Mouse (Mus musculus): ENCODE measurements around the gene Pbxip1.

The Pbxip1 gene

GRCm38 (mm10) chr3:89432606-89433005 is 3.9 kb upstream of the Pbxip1 start:
- no peak for DNase-seq (ENCODE audit: low read depth, low spot score)

DNA sequence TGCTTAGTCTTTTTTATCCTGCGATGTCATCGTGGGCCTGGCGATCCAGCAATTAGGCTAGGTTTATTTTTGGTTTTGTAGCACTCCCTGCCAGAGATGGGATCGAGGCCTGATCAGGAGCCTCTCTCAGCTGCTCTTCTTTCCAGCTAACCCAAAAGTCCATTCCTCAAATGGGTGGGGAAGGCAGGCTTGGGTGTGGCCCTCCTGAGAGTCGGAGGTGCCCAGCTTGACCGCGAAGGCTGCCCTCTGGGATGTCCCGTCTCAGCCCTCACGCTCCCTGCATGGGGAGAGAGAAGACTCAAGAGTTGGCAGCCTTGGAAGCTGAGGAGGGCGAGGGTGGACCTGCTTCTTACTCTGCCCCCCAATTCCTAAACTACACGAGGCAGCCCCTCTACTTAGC is 2.0 kb upstream of the Pbxip1 start:
- no peak for DNase-seq (ENCODE audit: low read depth, low spot score)

DNA sequence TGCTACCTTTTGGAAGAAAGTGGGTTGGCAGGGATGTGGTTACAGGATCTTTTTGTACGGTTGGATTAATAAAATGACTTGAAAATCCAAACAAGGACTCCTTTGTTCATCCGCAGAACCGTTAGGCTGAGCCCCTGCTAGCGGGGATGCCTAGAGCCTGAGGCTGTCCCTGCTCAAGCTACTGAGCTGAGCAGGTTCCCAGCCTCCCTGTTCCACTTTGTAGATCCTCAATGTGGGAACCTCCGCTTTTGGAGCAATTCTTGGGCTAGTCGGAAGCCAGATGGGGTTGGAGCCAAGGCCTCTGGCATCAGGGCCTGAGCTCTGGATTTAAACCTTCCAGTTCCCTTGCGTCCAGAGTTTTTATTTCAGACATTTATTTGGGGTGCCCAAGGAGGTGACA is 1.5 kb upstream of the Pbxip1 start:
- DNase-seq (ENCODE audit: low read depth, low spot score) = no peak

- DNase-seq (ENCODE audit: low read depth, low spot score) = no peak
Observed at GRCm38 (mm10) chr3:89437269-89437668, 763 bp downstream of the Pbxip1 start.

GRCm38 (mm10) chr3:89440691-89441090 is 4.2 kb downstream of the Pbxip1 start:
- DNase-seq (ENCODE audit: low read depth, low spot score) = no peak

DNA sequence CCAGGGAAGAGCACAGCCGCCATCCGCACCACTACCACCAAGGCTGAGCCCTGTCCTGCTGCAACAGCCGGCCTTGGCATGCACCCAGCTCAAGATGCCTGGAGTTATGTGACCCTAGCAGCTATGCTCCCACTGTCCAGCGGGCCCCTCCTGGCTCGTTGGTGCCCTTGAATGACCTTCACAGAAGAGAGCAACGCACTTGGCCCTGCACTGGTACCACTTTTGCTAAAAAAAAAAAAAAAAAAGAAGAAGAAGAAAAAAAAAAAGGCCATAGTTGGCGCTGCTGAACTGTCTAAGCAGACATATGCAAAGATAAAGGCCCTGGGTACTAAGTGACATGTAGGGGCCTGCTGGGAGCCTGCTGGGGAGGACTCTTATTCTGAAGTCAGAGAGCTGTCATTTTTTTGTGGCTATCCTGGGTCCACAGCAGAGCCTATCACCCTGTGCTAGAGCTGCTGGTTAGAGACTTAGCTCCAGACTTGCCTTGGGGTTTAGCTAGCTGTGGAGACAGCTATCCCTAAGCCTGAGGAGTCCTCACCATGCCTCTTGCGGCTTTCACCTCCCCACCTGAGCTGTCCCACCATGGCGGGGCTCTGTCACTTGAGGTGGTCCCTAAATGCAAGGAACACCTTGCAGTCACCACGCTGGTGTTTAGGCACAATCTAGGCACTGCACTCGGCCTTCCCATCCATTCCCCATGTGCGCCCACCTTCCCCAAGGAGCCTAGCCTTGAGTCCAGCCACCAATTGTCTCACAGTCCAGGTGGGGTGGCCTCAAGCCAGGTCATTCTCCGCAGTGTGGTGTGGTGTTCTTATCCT is 12.4 kb downstream of the Pbxip1 start:
- DNase-seq (ENCODE audit: low read depth, low spot score) = no peak

- no peak for DNase-seq (ENCODE audit: low read depth, low spot score)
Observed at GRCm38 (mm10) chr3:89449541-89449940, 13.0 kb downstream of the Pbxip1 start.

DNA sequence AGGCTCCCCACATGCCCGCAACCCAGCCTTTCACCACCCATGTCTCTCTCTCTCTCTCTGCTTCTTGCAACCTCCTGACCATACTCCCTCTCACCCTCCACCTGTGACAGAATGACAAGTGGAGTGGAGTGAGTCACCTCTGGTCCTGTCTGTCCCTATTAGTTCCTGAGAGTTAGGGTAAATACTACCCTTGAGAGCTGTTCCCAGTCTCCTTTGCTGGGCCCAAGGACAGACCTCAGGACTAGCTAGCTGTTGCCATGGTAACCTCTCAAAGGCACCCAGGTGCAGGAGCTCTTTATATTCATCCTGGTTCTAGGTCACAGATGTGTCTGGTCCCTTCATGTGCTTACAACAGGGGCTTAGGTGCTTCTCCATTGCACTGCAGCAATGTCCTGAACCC is 15.4 kb downstream of the Pbxip1 start:
- no peak for DNase-seq (ENCODE audit: low read depth, low spot score)

- no peak for DNase-seq (ENCODE audit: low read depth, low spot score)
Observed at GRCm38 (mm10) chr3:89454401-89455177, 18.1 kb downstream of the Pbxip1 start, which contains the start of gene Pmvk. Gene Pmvk (plus strand): TSS chr3:89454541.

GRCm38 (mm10) chr3:89455786-89456285 is 19.3 kb downstream of the Pbxip1 start:
- no peak for DNase-seq (ENCODE audit: low read depth, low spot score)

GRCm38 (mm10) chr3:89456726-89457665 is 20.5 kb downstream of the Pbxip1 start:
- DNase-seq (ENCODE audit: low read depth, low spot score) = no peak

DNA sequence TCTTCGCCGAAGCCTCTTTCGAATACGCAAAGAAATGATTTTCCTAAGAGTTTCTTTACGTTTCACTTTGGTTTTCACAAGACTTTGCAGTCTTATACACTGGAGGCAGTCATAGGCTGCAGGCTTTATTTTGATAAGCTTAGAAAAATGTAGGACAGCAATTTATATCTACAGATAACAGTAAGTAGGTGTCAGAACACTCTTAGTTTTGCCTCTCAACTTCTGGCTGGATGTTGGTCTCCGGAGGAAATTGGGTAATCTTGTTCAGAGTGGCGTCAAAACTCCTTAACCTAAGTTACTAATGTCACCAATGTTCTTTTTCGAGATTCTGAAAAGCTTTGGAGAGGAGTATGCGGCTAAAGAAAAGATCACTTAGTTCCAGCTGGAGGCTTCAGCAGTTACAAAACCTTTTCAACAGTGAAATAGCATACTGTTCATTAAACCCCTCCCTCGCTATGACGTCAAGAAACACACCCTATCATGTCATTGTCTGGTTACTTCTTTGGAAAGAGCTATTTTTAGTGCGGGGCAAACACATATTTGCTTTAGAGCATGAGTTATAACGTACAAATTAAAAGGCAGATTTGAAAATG is 22.0 kb downstream of the Pbxip1 start:
- no peak for DNase-seq (ENCODE audit: low read depth, low spot score)

DNA sequence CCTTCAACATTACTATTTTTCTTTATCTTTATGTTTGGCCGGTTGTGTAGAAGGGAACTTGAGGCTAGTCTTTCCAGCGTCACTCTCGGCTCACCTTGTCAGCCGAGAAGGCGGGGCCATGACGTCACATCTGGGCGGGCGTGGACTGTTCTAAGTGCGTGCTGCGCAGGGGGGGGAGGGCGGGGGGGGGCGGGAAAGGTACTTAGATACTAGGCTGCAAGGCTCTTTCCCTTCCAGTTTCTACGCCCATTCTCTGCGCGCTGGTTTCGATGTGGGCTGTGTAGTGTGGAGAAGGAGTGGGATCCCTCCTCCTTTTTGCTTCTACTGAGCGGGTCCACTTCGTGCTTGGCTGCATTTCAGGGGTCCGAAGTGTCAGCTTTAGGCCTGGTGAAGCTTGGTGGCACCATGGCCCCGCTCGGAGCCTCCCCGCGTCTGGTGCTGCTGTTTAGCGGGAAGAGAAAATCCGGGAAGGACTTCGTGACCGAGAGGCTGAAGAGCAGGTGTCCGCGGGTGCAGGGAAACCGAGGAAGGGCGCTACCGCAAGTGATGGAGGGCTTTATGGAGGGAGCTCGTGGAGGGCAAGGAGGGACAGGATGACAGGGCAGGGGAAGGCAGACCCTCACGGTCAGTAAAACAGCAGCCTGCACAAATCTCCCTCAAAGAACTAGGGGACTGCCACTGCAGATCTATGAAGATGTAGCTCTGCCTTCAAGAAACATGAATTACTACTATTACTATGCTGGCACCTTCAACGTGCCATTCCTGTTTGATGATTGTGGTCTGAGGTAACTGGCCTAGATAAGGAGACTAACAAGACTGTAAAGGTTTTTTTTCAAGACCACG is 22.7 kb downstream of the Pbxip1 start:
- DNase-seq (ENCODE audit: low read depth, low spot score) = peak; percentile 87

DNA sequence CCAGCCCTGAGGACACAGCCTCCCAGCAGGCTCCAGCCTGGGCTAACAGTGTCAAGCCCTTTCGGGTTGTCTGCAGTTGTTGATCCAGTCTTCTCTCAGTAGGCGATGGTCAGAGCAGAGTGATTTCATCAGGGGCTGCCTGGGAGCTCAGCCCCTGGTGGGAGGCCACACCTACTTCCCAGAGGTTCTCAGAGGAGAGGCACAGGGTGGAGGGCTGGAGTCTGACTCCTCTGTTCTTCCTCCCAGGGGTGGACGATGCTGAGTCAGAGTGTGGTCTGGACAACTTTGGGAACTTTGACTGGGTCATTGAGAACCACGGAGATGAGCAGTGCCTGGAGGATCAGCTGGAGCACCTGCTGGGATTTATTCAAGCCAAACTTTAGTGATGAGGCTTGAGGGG is 31.8 kb downstream of the Pbxip1 start:
- DNase-seq (ENCODE audit: low read depth, low spot score) = no peak

DNA sequence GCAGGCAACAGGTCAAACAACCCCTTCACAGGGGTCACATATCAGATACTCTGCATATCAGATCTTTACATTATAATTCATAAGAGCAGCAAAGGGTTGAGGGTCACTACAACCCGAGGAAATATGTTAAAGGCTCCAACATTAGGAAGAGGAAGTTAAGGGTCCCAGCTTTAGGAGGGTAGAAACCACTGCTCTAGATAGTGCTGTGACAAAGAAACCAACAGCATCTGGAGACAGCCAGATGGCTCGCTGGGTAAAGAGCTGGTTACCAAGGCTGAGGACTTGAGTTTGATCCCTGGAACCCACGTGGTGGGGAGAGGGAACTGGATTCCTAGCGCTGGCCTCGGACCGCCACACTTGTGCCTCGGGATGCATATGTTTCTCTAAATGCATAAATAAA is 35.8 kb downstream of the Pbxip1 start:
- DNase-seq (ENCODE audit: low read depth, low spot score) = no peak

DNA sequence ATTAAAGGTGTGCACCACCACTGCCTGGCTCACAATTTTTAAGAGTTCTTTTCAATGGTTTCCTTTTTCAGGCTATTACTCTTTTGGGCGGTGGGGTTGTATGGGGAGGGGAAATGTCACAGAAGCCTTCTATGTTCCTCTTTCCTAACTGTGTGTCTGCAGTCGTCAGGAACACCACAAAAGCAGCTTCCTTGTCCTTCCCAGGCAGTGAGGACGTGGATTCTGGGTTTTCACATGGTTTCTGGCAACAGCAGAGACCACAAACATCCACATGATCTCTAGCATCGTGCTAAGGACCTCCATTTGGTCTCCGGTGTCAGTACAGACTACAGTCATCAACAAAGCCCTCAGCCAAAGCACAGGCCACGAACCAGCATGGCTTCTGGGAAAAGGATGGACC is 37.3 kb downstream of the Pbxip1 start:
- DNase-seq (ENCODE audit: low read depth, low spot score) = no peak

DNA sequence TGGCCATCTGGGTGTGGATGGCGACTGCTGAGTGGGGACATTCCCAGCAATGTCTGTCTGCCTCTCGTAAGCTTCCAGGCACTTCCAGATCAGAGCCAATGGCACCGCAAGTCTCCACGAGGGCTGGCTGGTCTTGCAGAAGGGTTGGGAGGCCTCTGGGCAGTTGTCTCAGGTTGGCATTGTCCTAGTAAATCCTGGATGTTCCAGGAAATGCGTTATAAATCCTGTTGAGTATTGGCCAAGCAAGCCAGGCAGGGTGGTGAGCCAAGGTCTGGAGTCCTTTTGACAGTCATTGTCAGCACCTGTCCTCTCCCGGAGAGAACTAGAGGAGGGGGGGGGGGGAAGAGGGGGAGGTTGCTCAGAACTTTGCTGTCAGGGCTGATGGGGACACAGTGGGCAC is 42.5 kb downstream of the Pbxip1 start:
- no peak for DNase-seq (ENCODE audit: low read depth, low spot score)

- DNase-seq (ENCODE audit: low read depth, low spot score) = no peak
Observed at GRCm38 (mm10) chr3:89481488-89481887, 45.0 kb downstream of the Pbxip1 start.

- DNase-seq (ENCODE audit: low read depth, low spot score) = no peak
Observed at GRCm38 (mm10) chr3:89482249-89482648, 45.7 kb downstream of the Pbxip1 start.

Measured in retina, adult 2 months (tissue).